Mouse (Mus musculus): ENCODE measurements around the gene Slc29a1.
A peak's percentile ranks its signal among the peaks of the same experiment; 100 is the strongest.
"Not testable (repeated sequence)": the region's sequence is repeated elsewhere in the genome, so short reads cannot be mapped to it uniquely, and the experiment has no call there.

Slc29a1 gene

GRCm38 (mm10) chr17:45599446-45600242 is at the start of gene Slc29a1:
Gene Slc29a1, minus strand, starts transcription at chr17:45599606.
- no peak for DNase-seq (ENCODE audit: low read depth, low spot score)

DNA sequence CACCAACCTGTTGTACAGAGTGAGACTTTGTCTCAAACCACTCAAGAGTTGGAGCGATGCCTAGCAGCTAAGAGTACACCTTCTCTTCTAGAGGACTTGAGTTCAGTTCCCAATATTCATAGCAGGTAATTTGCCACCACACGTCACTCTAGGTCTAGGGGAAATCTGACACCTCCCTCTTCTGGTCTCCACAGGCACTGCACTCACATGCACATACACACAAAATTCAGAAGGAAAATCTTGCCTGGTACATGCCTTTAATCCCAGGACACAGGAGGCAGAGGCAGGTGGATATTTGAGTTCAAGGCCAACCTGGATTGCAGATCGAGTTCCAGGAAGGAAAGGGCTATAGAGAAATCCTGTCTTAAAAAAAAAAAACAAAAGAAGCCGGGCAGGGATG is 44.8 kb upstream of the Slc29a1 start:
- DNase-seq (ENCODE audit: low read depth, low spot score), result no peak

GRCm38 (mm10) chr17:45642701-45643100 is 43.3 kb upstream of the Slc29a1 start:
- no peak for DNase-seq (ENCODE audit: low read depth, low spot score)

DNA sequence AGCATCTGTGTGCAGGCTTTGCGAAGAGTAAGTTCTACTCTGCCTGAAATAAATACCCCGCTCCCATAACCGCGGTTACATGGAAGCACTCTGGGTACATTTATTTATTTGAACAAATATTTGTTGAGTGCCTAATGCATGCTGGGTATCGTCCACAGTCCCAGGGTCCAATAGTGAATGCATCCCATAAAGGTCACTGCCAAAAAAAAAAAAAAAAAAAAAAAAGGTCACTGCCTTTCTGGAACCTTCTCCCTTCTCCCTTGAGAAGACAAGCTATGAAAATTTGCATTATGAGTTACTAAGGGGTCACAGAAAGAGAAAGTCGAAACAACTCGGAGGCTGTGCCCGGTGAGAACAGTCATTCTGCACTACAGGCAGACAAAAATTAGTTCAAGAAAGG is 42.6 kb upstream of the Slc29a1 start:
- DNase-seq (ENCODE audit: low read depth, low spot score), result no peak

- no peak for DNase-seq (ENCODE audit: low read depth, low spot score)
These were observed 39.3 kb upstream of the Slc29a1 start for GRCm38 (mm10) chr17:45638596-45639295.

- DNase-seq (ENCODE audit: low read depth, low spot score), result no peak
These were observed 34.6 kb upstream of the Slc29a1 start for GRCm38 (mm10) chr17:45634033-45634432.

DNA sequence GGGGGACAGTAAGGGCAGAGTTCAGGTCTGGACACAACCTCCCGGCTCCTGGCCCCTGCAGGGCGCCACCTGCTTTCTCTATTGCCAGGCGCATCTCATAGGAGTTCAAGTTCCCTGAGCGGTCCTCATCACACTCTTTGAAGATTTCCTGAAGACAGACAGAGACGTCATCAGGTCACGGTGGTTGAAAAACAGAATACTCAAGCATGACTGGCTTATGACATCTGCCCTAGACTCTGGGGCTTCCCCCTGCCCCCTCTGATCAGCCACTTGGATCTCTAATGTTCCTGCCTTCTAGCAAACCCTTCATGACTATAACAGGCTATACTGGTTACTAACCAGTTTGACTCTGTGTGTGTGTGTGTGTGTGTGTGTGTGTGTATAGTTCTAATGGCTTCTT is 32.5 kb upstream of the Slc29a1 start:
- DNase-seq (ENCODE audit: low read depth, low spot score), result no peak

- DNase-seq (ENCODE audit: low read depth, low spot score), result no peak
These were observed 31.6 kb upstream of the Slc29a1 start for GRCm38 (mm10) chr17:45630992-45631391.

GRCm38 (mm10) chr17:45629861-45630694 is 30.7 kb upstream of the Slc29a1 start:
- DNase-seq (ENCODE audit: low read depth, low spot score), result peak; percentile 69

GRCm38 (mm10) chr17:45628885-45629855 is 29.8 kb upstream of the Slc29a1 start:
- DNase-seq (ENCODE audit: low read depth, low spot score), result no peak

DNA sequence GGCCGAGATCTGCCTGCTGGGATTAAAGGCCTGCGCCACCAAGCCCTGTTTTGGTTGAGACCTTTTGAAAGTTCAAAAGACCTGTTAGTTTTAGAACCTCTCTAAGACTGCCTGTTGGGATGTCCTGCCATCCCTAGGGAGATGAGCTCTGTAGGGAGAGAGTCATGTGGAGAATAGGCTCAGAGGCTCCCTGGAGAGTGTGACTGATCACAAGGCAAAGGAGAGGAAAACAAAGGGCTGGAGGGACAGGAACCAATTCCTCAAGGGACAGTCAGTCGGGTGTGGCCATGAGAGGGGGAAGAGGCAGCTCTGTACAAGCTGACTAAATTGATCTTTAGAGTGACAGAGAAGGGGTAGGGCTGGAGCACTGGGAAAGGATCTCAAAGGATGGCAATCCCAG is 28.8 kb upstream of the Slc29a1 start:
- no peak for DNase-seq (ENCODE audit: low read depth, low spot score)

GRCm38 (mm10) chr17:45626577-45627134 is 27.2 kb upstream of the Slc29a1 start:
- DNase-seq (ENCODE audit: low read depth, low spot score), result peak; percentile 60

DNA sequence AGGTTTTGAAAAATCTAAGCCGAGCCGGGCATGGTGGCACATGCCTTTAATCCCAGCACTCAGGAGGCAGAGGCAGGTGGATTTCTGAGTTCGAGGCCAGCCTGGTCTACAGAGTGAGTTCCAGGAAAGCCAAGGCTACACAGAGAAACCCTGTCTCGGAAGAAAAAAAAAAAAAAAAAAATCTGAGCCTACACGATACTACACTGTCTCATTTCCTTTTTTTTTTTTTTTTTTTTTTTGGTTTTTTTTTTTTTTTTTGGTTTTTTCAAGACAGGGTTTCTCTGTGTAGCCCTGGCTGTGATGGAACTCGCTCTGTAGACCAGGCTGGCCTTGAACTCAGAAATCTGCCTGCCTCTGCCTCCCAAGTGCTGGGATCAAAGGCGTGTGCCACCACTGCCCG is 24.0 kb upstream of the Slc29a1 start:
- not testable (repeated sequence) for DNase-seq (ENCODE audit: low read depth, low spot score)

DNA sequence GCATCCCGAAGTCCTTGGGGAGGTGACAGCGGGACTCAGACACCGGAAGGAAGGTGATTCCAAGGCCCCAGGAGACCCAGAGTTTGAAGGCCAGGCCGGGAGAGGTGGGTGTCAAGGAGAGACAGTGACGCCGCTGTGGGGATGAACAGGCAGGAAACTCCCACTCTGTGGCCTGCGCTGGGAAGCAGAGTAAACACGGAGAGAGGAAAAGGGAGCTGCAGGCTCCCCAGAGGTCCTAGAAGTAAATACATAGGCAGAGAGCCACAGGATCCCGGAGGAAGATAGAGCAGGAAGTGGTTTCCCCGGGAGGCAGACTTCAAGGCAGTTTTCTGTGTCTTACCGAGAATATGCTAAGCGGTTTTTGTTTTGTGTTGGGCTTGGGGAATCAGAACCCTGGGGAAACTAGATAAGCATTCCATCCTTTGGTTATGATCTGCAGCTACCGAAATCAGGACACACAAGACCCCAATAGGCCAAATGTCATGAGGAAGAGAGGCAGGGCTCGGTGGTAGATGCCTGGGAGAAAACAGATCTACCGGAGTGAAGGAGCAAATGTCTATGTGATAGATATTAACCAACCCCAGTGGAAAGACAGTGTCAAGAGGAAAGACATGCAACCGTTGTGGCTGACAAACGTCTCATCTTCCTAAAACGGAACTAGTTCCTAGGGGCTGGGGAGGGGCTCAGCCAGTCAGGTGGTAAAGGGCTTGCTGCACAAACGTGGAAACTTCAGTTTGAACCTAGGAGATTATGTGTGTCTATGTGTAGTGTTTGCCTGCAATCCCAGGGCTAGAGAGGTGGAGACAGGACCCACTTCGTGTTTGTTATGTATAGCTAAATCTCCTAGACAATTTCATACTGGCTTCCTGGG is 20.2 kb upstream of the Slc29a1 start:
- no peak for DNase-seq (ENCODE audit: low read depth, low spot score)

GRCm38 (mm10) chr17:45618941-45619385 is 19.6 kb upstream of the Slc29a1 start:
- DNase-seq (ENCODE audit: low read depth, low spot score), result no peak

DNA sequence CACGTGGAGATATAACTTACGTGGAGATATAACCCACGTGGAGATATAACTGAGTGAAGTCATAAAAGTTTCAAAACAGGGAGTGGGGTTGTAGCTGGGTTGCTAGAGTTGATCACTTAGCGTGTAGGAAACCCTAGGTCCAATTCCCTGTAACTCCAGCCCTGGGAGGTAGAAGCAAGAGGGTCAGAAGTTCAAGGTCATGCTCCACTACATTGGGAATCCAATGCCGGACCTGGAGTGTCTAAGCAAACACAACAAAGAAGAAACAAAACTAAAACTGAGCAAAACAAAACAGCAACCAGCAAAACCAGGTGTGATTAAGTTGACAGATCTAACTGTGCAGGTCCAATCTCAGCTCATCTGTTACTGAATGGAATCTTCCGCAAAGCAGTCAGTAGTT is 18.2 kb upstream of the Slc29a1 start:
- DNase-seq (ENCODE audit: low read depth, low spot score), result no peak

- no peak for DNase-seq (ENCODE audit: low read depth, low spot score)
These were observed 17.3 kb upstream of the Slc29a1 start for GRCm38 (mm10) chr17:45616679-45617078.

DNA sequence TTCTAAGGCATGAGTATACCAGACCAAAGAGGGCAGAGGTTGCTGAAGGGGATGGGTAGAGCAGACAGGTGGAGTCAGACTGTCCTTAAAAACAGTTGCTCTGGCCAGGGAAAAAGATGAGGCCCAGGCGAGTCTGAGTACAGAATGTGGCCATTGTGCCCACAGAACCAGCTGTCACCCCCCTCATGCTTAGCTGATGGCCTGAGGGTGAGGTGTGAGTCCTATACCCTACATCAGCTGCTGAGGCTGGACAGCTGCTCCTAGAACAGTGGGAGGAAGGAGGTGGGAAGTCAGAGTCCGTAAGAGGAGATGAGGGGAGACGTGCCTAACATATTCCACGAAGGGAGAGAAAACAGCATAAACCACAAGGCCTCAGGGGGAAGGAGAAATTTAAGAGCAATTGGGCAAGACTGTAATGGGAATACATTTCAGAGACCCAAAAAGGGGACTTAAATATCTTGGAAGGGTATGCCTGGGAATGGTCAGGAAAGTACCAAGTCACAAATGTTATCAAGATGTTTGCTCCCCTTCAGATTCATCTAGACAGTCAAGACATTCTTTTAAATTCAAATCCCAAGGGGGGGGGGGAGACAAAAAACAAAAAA is 16.7 kb upstream of the Slc29a1 start:
- DNase-seq (ENCODE audit: low read depth, low spot score), result no peak

- no peak for DNase-seq (ENCODE audit: low read depth, low spot score)
These were observed 13.5 kb upstream of the Slc29a1 start for GRCm38 (mm10) chr17:45612921-45613320.
